Mouse (Mus musculus): Measurements from ENCODE around the gene Foxi2. TPM values are rescaled to one million over a fixed set of nuclear protein-coding genes. Genes with fewer than 3 reads are reported as not detected.

The Foxi2 gene
- polyA plus RNA-seq, 1 experiment from 2014 or later = not detected

DNA sequence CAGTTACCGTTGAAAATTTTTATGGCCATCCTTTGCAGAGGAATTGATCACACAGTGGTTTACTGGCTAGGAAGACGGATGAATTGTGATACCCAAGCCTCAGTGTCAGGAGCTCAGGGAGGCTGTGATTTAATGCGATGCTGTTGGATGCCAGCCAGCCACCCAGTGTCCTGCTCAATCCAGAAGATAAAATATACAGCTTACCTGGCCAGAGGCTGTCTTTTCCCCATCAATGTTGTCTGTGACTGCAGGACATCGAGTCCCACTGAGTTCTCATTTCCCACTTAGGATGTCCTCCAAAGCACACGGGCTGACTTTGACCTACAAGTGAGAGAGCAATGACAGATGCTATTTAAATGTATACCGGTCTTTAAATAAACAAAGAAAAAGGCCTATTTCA lies 13.0 kb upstream of the Foxi2 start:
- H3K4me3 ChIP-seq (ENCODE audit: low read depth, low read length) = no peak overlapping the region
- no peaks in the 10 kb centered on the region for H3K36me3 ChIP-seq (ENCODE audit: control insufficient read depth, insufficient read depth, low read length)
- DNase-seq (ENCODE audit: low spot score) (no peak), ATAC-seq (replicated peaks; ENCODE audit: low FRiP score) (no peak)
- H3K4me1 ChIP-seq (replicated peaks; ENCODE audit: control insufficient read depth, insufficient read depth, low read length) = peaks cover 9% of the 10 kb centered on the region; the same call in 1 of the 2 replicates
- peak overlapping the region; percentile 71 for H3K27ac ChIP-seq (ENCODE audit: low read depth, low read length)
- peak overlapping the region; percentile 14; the same call in 1 of the 2 replicates for H3K4me2 ChIP-seq
- 69% methylated on average over 6 of the region's 6 CpGs for WGBS
- H3K9me3 ChIP-seq (ENCODE audit: control insufficient read depth, low read length) = no peaks in the 10 kb centered on the region
- H3K27me3 ChIP-seq (replicated peaks; ENCODE audit: control insufficient read depth, insufficient read depth, low read length) = no peaks in the 10 kb centered on the region
- no peak overlapping the region for H3K9ac ChIP-seq (ENCODE audit: low read depth, low read length)

DNA sequence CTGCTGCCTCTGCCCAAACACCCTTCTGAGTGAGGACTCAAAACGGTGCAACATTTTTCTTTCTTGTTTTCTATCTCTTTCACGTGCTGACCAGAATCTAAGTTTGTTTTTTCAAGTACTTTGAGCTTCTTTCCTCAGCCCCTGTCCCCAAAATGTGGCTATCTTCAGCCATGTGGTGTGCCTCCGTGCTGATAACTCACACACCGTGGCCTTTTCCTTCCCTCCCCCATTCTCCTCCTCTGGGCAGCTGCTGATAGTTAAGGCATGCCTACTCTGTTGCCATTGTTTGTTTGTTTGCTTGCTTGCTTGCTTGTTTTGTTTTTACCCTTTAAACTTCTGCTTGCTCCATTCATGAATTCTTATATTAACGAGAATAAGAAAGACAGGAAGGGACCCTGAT lies 12.2 kb upstream of the Foxi2 start:
- Histone ChIP-seq H3K9ac (ENCODE audit: low read depth, low read length) (no peak overlapping the region; the same call in 1 of the 2 replicates), H3K9me3 (ENCODE audit: control insufficient read depth, low read length) (no peaks in the 10 kb centered on the region), H3K27ac (ENCODE audit: low read depth, low read length) (peak overlapping the region; percentile 71), H3K4me2 (peak overlapping the region; percentile 47), H3K4me1 (replicated peaks; ENCODE audit: control insufficient read depth, insufficient read depth, low read length) (peaks cover 9% of the 10 kb centered on the region; the same call in 1 of the 2 replicates), H3K27me3 (replicated peaks; ENCODE audit: control insufficient read depth, insufficient read depth, low read length) (no peaks in the 10 kb centered on the region), H3K4me3 (ENCODE audit: low read depth, low read length) (no peak overlapping the region), H3K36me3 (ENCODE audit: control insufficient read depth, insufficient read depth, low read length) (no peaks in the 10 kb centered on the region)
- peak; percentile 95 for ATAC-seq (replicated peaks; ENCODE audit: low FRiP score)
- DNase-seq (ENCODE audit: low spot score) = peak; percentile 45
- 6% methylated on average over 5 of the region's 5 CpGs for WGBS

DNA sequence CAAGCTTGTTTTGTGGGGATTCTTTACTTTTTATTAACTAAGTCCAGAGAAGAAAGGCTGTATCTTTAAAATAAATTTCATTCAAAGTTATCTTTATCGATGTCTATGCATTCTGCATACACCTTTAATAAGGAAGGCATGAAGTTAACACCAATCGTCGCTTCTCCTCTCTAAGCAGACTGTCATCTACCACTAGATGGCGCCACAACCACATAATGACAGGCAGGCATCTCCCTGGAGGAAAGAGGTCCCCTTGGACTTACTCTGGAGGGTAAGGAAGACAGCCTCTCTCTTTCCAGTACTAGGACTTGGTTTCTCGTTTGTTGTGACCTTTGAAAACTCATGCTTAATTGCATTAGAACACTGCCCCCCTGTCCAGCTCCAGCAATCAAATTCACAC lies 6.7 kb upstream of the Foxi2 start:
- DNase-seq (ENCODE audit: low spot score) = peak; percentile 55
- ATAC-seq (replicated peaks; ENCODE audit: low FRiP score) = peak; percentile 76
- WGBS = 13% methylated on average over 5 of the region's 5 CpGs

DNA sequence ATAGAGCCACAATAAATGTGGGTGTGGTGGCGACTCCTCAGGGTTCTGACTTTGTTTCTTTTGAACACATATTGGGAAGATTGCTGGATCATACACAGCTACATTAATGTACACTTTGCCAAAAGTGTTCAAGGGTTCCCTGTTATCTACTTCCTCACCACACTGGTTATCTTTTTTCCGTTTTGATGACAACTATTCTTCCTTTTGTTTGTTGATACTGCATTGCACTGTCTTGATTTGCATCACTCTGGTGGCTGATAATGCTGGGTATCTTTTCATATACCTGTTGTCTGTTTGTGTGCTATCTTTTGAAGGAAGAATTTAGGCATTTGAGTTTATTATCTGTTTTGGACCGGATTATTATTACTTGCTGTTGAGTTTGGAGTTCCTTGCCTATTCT lies 3.3 kb upstream of the Foxi2 start:
- Histone ChIP-seq H3K4me2 (no peak overlapping the region), H3K4me1 (replicated peaks; ENCODE audit: control insufficient read depth, insufficient read depth, low read length) (no peaks in the 10 kb centered on the region), H3K27me3 (replicated peaks; ENCODE audit: control insufficient read depth, insufficient read depth, low read length) (peaks cover 27% of the 10 kb centered on the region), H3K36me3 (ENCODE audit: control insufficient read depth, insufficient read depth, low read length) (no peaks in the 10 kb centered on the region), H3K27ac (ENCODE audit: low read depth, low read length) (no peak overlapping the region), H3K9ac (ENCODE audit: low read depth, low read length) (no peak overlapping the region), H3K4me3 (ENCODE audit: low read depth, low read length) (no peak overlapping the region), H3K9me3 (ENCODE audit: control insufficient read depth, low read length) (no peaks in the 10 kb centered on the region)
- 54% methylated on average over 3 of the region's 3 CpGs for WGBS
- ATAC-seq (replicated peaks; ENCODE audit: low FRiP score) (no peak), DNase-seq (ENCODE audit: low spot score) (no peak)

More for the DNA sequence above, 6.7 kb upstream of the Foxi2 start:
- H3K9ac ChIP-seq (ENCODE audit: low read depth, low read length) = no peak overlapping the region
- no peak overlapping the region for H3K4me2 ChIP-seq
- H3K36me3 ChIP-seq (ENCODE audit: control insufficient read depth, insufficient read depth, low read length) = no peaks in the 10 kb centered on the region
- no peaks in the 10 kb centered on the region for H3K27me3 ChIP-seq (replicated peaks; ENCODE audit: control insufficient read depth, insufficient read depth, low read length)
- H3K9me3 ChIP-seq (ENCODE audit: control insufficient read depth, low read length) = no peaks in the 10 kb centered on the region
- no peak overlapping the region for H3K27ac ChIP-seq (ENCODE audit: low read depth, low read length)
- no peak overlapping the region for H3K4me3 ChIP-seq (ENCODE audit: low read depth, low read length)
- 0 out of 2 replicates have a peak, but pooled peaks cover 2% of the 10 kb centered on the region for H3K4me1 ChIP-seq (replicated peaks; ENCODE audit: control insufficient read depth, insufficient read depth, low read length)

DNA sequence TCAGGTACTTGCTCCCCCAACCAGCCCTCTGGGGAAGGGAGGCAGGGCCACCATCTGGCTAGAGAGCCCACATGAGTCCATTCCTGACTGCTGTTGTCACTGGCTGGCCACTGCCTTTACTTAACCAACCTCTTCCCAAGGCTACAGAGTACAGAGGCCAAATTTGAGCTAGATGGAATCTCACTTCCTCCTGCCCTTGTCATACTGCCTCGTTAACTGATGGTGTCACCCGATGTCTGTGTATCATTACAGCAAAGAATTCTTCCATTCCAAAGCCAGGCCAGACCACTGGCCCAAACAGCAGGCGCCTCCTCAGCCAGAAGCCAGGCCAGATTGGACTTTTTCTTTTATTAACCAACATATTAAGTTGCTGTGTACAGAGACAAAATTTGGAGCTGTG lies 1.6 kb upstream of the Foxi2 start:
- 61% methylated on average over 3 of the region's 3 CpGs for whole genome bisulfite sequencing
- Histone ChIP-seq H3K27ac (ENCODE audit: low read depth, low read length) (no peak overlapping the region), H3K4me2 (no peak overlapping the region), H3K9ac (ENCODE audit: low read depth, low read length) (no peak overlapping the region), H3K27me3 (replicated peaks; ENCODE audit: control insufficient read depth, insufficient read depth, low read length) (peaks cover 40% of the 10 kb centered on the region), H3K36me3 (ENCODE audit: control insufficient read depth, insufficient read depth, low read length) (no peaks in the 10 kb centered on the region), H3K4me3 (ENCODE audit: low read depth, low read length) (no peak overlapping the region), H3K9me3 (ENCODE audit: control insufficient read depth, low read length) (no peaks in the 10 kb centered on the region), H3K4me1 (replicated peaks; ENCODE audit: control insufficient read depth, insufficient read depth, low read length) (no peaks in the 10 kb centered on the region)
- ATAC-seq (replicated peaks; ENCODE audit: low FRiP score) (no peak), DNase-seq (ENCODE audit: low spot score) (no peak)

DNA sequence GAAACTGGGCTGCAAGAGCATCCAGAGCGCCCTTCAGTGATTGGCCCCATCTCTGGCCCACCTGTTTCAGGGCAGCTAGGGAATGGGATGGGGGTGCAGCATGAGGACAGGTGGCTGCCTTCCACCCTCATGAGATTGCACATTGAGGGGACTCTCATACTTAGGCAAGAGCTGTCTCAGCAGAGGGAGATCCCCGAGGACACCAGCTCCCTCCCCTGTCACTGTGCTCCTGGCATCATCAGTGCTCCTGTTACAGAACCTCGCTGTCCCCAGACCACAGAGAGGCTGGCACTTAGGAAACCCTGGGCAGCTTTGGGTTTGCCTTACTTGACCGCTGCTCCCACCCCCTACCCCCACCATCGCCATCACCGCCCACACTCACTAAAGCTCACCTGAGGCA lies 2.2 kb downstream of the Foxi2 start:
- WGBS = 51% methylated on average over 6 of the region's 6 CpGs

DNA sequence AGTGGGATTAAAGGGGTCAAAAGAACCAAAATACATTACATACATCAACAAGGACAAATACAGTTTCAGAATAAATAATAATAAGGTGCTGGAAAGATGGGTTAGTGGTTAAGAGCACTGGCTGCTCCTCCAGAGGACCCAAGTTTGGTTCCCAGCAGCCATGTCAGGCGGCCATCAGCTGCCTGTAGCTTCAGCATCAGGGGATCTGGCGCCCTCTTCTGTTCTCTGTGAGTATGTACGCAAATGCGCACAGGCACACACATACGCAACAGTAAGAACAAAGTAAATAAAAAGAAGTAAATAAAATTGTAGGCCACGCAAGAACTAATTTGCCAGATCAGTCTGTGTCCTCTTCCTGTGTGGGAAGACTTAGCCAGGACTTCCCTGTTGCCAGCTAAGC lies 18.7 kb downstream of the Foxi2 start:
- 79% methylated on average over 6 of the region's 6 CpGs for WGBS
- H3K36me3 ChIP-seq (ENCODE audit: control insufficient read depth, insufficient read depth, low read length) = no peaks in the 10 kb centered on the region

More for the DNA sequence above, 2.2 kb downstream of the Foxi2 start:
- H3K27me3 ChIP-seq (replicated peaks; ENCODE audit: control insufficient read depth, insufficient read depth, low read length) = peaks cover 40% of the 10 kb centered on the region
- H3K4me3 ChIP-seq (ENCODE audit: low read depth, low read length) = no peak overlapping the region
- ATAC-seq (replicated peaks; ENCODE audit: low FRiP score) (no peak), DNase-seq (ENCODE audit: low spot score) (no peak)
- H3K9ac ChIP-seq (ENCODE audit: low read depth, low read length) = no peak overlapping the region
- no peak overlapping the region for H3K27ac ChIP-seq (ENCODE audit: low read depth, low read length)
- no peaks in the 10 kb centered on the region for H3K9me3 ChIP-seq (ENCODE audit: control insufficient read depth, low read length)
- no peak overlapping the region for H3K4me2 ChIP-seq
- H3K36me3 ChIP-seq (ENCODE audit: control insufficient read depth, insufficient read depth, low read length) = no peaks in the 10 kb centered on the region
- H3K4me1 ChIP-seq (replicated peaks; ENCODE audit: control insufficient read depth, insufficient read depth, low read length) = no peaks in the 10 kb centered on the region

DNA sequence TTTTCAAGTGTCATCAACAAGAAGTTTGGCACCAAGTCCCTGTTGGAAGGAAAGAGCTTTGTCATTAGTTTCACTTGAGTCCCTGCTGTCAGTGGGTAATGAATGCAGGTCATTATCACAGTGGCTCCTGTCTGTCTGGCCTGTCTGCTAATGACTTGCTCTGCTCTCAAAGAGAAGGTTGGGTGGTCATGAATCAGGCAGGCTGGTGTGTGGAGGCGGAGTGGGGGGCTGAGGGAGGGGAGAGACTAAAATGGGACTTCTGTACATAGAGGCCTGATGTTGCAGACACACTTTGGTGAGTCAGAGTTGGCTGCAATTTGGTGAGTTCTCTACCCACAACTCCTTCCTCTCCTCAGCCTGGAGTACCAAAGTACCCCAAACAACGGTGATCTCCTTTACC lies 20.8 kb downstream of the Foxi2 start:
- Histone ChIP-seq H3K27ac (ENCODE audit: low read depth, low read length) (no peak overlapping the region), H3K27me3 (replicated peaks; ENCODE audit: control insufficient read depth, insufficient read depth, low read length) (no peaks in the 10 kb centered on the region), H3K4me3 (ENCODE audit: low read depth, low read length) (no peak overlapping the region), H3K4me2 (no peak overlapping the region), H3K9ac (ENCODE audit: low read depth, low read length) (no peak overlapping the region), H3K36me3 (ENCODE audit: control insufficient read depth, insufficient read depth, low read length) (no peaks in the 10 kb centered on the region), H3K9me3 (ENCODE audit: control insufficient read depth, low read length) (no peaks in the 10 kb centered on the region), H3K4me1 (replicated peaks; ENCODE audit: control insufficient read depth, insufficient read depth, low read length) (no peaks in the 10 kb centered on the region)
- DNase-seq (ENCODE audit: low spot score) = no peak
- ATAC-seq (replicated peaks; ENCODE audit: low FRiP score) = no peak
- WGBS = 58% methylated on average over 2 of the region's 2 CpGs

More for the DNA sequence above, 18.7 kb downstream of the Foxi2 start:
- Histone ChIP-seq H3K4me2 (no peak overlapping the region), H3K27ac (ENCODE audit: low read depth, low read length) (no peak overlapping the region), H3K4me3 (ENCODE audit: low read depth, low read length) (no peak overlapping the region), H3K4me1 (replicated peaks; ENCODE audit: control insufficient read depth, insufficient read depth, low read length) (no peaks in the 10 kb centered on the region), H3K9ac (ENCODE audit: low read depth, low read length) (no peak overlapping the region), H3K9me3 (ENCODE audit: control insufficient read depth, low read length) (no peaks in the 10 kb centered on the region), H3K27me3 (replicated peaks; ENCODE audit: control insufficient read depth, insufficient read depth, low read length) (no peaks in the 10 kb centered on the region)
- DNase-seq (ENCODE audit: low spot score) = no peak
- ATAC-seq (replicated peaks; ENCODE audit: low FRiP score) = no peak

DNA sequence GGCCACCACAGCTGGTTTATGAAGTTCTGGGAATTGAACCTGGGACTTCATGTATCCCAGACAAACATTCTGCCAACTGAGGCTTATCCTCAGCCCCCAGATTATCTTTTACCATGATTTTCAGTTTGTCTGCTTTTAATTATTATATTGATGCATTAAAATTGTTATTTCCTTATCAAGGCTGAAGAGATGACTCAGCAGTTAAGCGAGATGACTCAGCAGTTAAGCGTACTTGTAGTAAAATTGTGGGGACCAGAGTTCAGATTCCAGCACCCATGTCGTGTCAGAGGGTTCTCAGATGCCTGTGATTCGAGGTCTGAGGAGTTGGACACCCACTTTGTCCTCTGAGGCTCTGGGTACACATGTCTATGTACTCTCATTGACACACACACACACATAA lies 33.8 kb downstream of the Foxi2 start:
- DNase-seq (ENCODE audit: low spot score) = no peak
- Histone ChIP-seq H3K4me2 (no peak overlapping the region), H3K27ac (ENCODE audit: low read depth, low read length) (no peak overlapping the region), H3K4me3 (ENCODE audit: low read depth, low read length) (no peak overlapping the region), H3K9ac (ENCODE audit: low read depth, low read length) (no peak overlapping the region), H3K9me3 (ENCODE audit: control insufficient read depth, low read length) (no peaks in the 10 kb centered on the region), H3K4me1 (replicated peaks; ENCODE audit: control insufficient read depth, insufficient read depth, low read length) (no peaks in the 10 kb centered on the region), H3K36me3 (ENCODE audit: control insufficient read depth, insufficient read depth, low read length) (no peaks in the 10 kb centered on the region), H3K27me3 (replicated peaks; ENCODE audit: control insufficient read depth, insufficient read depth, low read length) (no peaks in the 10 kb centered on the region)
- ATAC-seq (replicated peaks; ENCODE audit: low FRiP score) = no peak
- WGBS = 66% methylated on average over 4 of the region's 4 CpGs

Measured in liver, embryonic 11.5 days (tissue).